Mouse (Mus musculus) MEL (cell line): Measurements from ENCODE around the gene Necab2. TPM values are rescaled to one million over a fixed set of nuclear protein-coding genes. Genes with fewer than 3 reads are reported as not detected.

Experiments used
- DNase-seq: peaks from one replicate; pipeline ENCODE4 v3.0.0; 2011; ENCODE audit warnings: low read depth, low spot score
- H3K27ac ChIP-seq: 2 replicates; pipeline ENCODE4 v1.5.1; 2012; ENCODE audit warnings: low read depth, mild to moderate bottlenecking, control low read depth, low read length, moderate library complexity; ENCODE audit not compliant: control insufficient read depth
- H3K27me3 ChIP-seq, 2 experiments: fragments of 150-350 bp in 1 of 2; sonication (generic) in 1 of 2; 2 replicates each; pipeline ENCODE4 v1.6.1; 2012; ENCODE audit warnings: low read length in 2 of 2, mild to moderate bottlenecking in 2 of 2, improper control_type of control experiment in 1 of 2, moderate library complexity in 1 of 2; ENCODE audit not compliant: insufficient read depth in 2 of 2, control insufficient read depth in 1 of 2
- H3K36me3 ChIP-seq, 2 experiments: 2 replicates each; pipeline ENCODE4 v1.6.1; 2012 to 2014; ENCODE audit warnings: low read length in 2 of 2, improper control_type of control experiment in 1 of 2, inconsistent platforms in 1 of 2, mild to moderate bottlenecking in 1 of 2; ENCODE audit not compliant: insufficient read depth in 2 of 2, control insufficient read depth in 1 of 2
- H3K4me1 ChIP-seq, 2 experiments: fragments of 150-350 bp in 1 of 2; sonication (generic) in 1 of 2; 2 replicates each; pipeline ENCODE4 v1.6.1; 2012; ENCODE audit warnings: low read length in 2 of 2, improper control_type of control experiment in 1 of 2, mild to moderate bottlenecking in 1 of 2; ENCODE audit not compliant: insufficient read depth in 2 of 2, control insufficient read depth in 1 of 2
- H3K4me3 ChIP-seq, 2 experiments: fragments of 150-350 bp in 1 of 2; sonication (generic) in 1 of 2; 2 replicates each; pipeline ENCODE4 v1.5.1; 2012; ENCODE audit warnings: low read depth in 2 of 2, low read length in 2 of 2, mild to moderate bottlenecking in 2 of 2, moderate library complexity in 2 of 2, control low read depth in 1 of 2, improper control_type of control experiment in 1 of 2; ENCODE audit not compliant: control insufficient read depth in 1 of 2, insufficient read depth in 1 of 2
- H3K79me2 ChIP-seq: 2 replicates; pipeline ENCODE4 v1.6.1; 2012; ENCODE audit warnings: mild to moderate bottlenecking, low read length, moderate library complexity; ENCODE audit not compliant: control insufficient read depth, poor library complexity, insufficient read depth
- H3K9ac ChIP-seq: 2 replicates; pipeline ENCODE4 v1.6.1; 2012; ENCODE audit warnings: low read depth, mild to moderate bottlenecking, control low read depth, low read length, moderate library complexity; ENCODE audit not compliant: control insufficient read depth, poor library complexity, severe bottlenecking
- H3K9me3 ChIP-seq: fragments of 150-350 bp; sonication (generic); replicated peaks from 2 replicates; pipeline ENCODE4 v1.6.1; 2012; ENCODE audit warnings: mild to moderate bottlenecking, low read length, improper control_type of control experiment, moderate library complexity; ENCODE audit not compliant: insufficient read depth
- BHLHE40 ChIP-seq: IDR thresholded peaks from 2 replicates; pipeline ENCODE4 v1.6.1; 2012; ENCODE audit warnings: low read depth, mild to moderate bottlenecking, inconsistent platforms, low read length, improper control_type of control experiment, borderline replicate concordance
- ETS1 ChIP-seq: IDR thresholded peaks from 2 replicates; pipeline ENCODE4 v1.6.1; 2012; ENCODE audit warnings: low read depth, mild to moderate bottlenecking, inconsistent platforms, low read length, improper control_type of control experiment, moderate library complexity
- HCFC1 ChIP-seq: IDR thresholded peaks from 2 replicates; pipeline ENCODE4 v1.6.1; 2012; ENCODE audit warnings: low read depth, mild to moderate bottlenecking, inconsistent platforms, low read length, improper control_type of control experiment, moderate library complexity
- JUND ChIP-seq: IDR thresholded peaks from 2 replicates; pipeline ENCODE4 v1.6.1; 2011; ENCODE audit warnings: low read depth, mild to moderate bottlenecking, improper control_type of control experiment, low read length
- MAFK ChIP-seq: IDR thresholded peaks from 2 replicates; pipeline ENCODE4 v1.6.1; 2011; ENCODE audit warnings: low read depth, mild to moderate bottlenecking, low read length, improper control_type of control experiment, borderline replicate concordance
- MEF2A ChIP-seq: IDR thresholded peaks from 2 replicates; pipeline ENCODE4 v1.6.1; 2014; ENCODE audit warnings: low read depth, mild to moderate bottlenecking, inconsistent platforms, low read length, improper control_type of control experiment; ENCODE audit not compliant: poor library complexity, insufficient replicate concordance, severe bottlenecking; ENCODE audit errors: extremely low read depth
- MYB ChIP-seq: IDR thresholded peaks from 2 replicates; pipeline ENCODE4 v1.6.1; 2011; ENCODE audit warnings: mild to moderate bottlenecking, low read depth, low read length, improper control_type of control experiment
- MYC ChIP-seq: IDR thresholded peaks from 2 replicates; pipeline ENCODE4 v1.6.1; 2011; ENCODE audit warnings: low read depth, mild to moderate bottlenecking, low read length, improper control_type of control experiment, moderate library complexity
- NRF1 ChIP-seq: IDR thresholded peaks from 2 replicates; pipeline ENCODE4 v1.6.1; 2014; ENCODE audit warnings: low read depth, mild to moderate bottlenecking, inconsistent platforms, low read length, improper control_type of control experiment, moderate library complexity; ENCODE audit not compliant: poor library complexity, insufficient read depth, severe bottlenecking
- POLR2AphosphoS2 ChIP-seq: IDR thresholded peaks from 2 replicates; pipeline ENCODE4 v1.6.1; 2011; ENCODE audit warnings: low read length, improper control_type of control experiment
- RCOR1 ChIP-seq: IDR thresholded peaks from 2 replicates; pipeline ENCODE4 v1.6.1; 2012; ENCODE audit warnings: low read depth, mild to moderate bottlenecking, inconsistent platforms, low read length, improper control_type of control experiment
- SMC3 ChIP-seq: IDR thresholded peaks from 2 replicates; pipeline ENCODE4 v1.6.1; 2011; ENCODE audit warnings: low read depth, low read length, improper control_type of control experiment
- TBP ChIP-seq: IDR thresholded peaks from 2 replicates; pipeline ENCODE4 v1.8.0; 2011; ENCODE audit warnings: low read depth, low read length, improper control_type of control experiment
- UBTF ChIP-seq: IDR thresholded peaks from 2 replicates; pipeline ENCODE4 v1.6.1; 2012; ENCODE audit warnings: low read depth, mild to moderate bottlenecking, inconsistent platforms, low read length, improper control_type of control experiment, moderate library complexity, borderline replicate concordance; ENCODE audit not compliant: insufficient read depth
- USF1 ChIP-seq: IDR thresholded peaks from 2 replicates; pipeline ENCODE4 v1.6.1; 2014; ENCODE audit warnings: low read depth, mild to moderate bottlenecking, inconsistent platforms, low read length, improper control_type of control experiment, moderate library complexity
- ZKSCAN1 ChIP-seq: IDR thresholded peaks from 2 replicates; pipeline ENCODE4 v1.6.1; 2012; ENCODE audit warnings: low read depth, mild to moderate bottlenecking, inconsistent platforms, low read length, improper control_type of control experiment, moderate library complexity
- ZMIZ1 ChIP-seq: IDR thresholded peaks from 2 replicates; pipeline ENCODE4 v1.6.1; 2012; ENCODE audit warnings: low read depth, mild to moderate bottlenecking, inconsistent platforms, low read length, improper control_type of control experiment, moderate library complexity
- polyA plus RNA-seq, 2 experiments: library from polyadenylated mRNA; stranded (reverse) in 1 of 2; unstranded in 1 of 2; fragments of >175 nt in 1 of 2; fragments of >200 nt in 1 of 2; gene quantifications; 2 replicates each; pipeline versions ENCODE4 v1.2.1 to v1.2.4; 2012; ENCODE audit warnings: low replicate concordance in 2 of 2, low read depth in 1 of 2; ENCODE audit not compliant: insufficient read length in 2 of 2, insufficient read depth in 1 of 2, missing spikeins in 1 of 2
- total RNA-seq: library from RNA; depleted of rRNA; stranded (reverse); fragments of 300-350 nt; gene quantifications from 2 replicates; pipeline ENCODE4 v1.2.3, GENCODE M21; 2012

Gene Necab2
- total and polyA plus RNA-seq, 3 experiments, result 0.06 TPM; not detected in 2

DNA sequence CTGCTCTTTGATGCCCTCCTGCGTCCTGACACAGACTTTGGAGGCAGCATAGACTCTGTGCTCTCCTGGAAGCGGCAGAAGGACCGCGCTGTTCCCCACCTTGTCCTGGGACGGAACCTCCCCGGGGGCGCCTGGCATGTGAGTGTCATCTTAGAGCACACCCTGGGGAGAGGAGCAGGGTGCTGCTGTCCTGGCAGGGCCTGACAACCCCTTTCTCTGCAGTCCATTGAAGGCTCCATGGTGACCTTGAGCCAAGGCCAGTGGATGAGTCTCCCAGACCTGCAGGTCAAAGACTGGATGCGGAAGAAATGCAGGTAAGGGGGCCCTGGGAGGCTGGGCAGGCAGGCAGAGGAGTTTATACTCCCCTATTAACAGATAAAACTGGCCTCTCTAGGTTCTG lies 3.5 kb upstream of the Necab2 start:
- TF ChIP-seq MYC, result no peak
- TF ChIP-seq BHLHE40, result no peak
- TF ChIP-seq USF1, result no peak
- TF ChIP-seq ETS1, result no peak
- TF ChIP-seq POLR2AphosphoS2, result no peak
- no peak for TF ChIP-seq HCFC1
- no peak for TF ChIP-seq MYB
- TF ChIP-seq UBTF, result no peak
- no peak for TF ChIP-seq MAFK
- TF ChIP-seq ZMIZ1, result no peak

DNA sequence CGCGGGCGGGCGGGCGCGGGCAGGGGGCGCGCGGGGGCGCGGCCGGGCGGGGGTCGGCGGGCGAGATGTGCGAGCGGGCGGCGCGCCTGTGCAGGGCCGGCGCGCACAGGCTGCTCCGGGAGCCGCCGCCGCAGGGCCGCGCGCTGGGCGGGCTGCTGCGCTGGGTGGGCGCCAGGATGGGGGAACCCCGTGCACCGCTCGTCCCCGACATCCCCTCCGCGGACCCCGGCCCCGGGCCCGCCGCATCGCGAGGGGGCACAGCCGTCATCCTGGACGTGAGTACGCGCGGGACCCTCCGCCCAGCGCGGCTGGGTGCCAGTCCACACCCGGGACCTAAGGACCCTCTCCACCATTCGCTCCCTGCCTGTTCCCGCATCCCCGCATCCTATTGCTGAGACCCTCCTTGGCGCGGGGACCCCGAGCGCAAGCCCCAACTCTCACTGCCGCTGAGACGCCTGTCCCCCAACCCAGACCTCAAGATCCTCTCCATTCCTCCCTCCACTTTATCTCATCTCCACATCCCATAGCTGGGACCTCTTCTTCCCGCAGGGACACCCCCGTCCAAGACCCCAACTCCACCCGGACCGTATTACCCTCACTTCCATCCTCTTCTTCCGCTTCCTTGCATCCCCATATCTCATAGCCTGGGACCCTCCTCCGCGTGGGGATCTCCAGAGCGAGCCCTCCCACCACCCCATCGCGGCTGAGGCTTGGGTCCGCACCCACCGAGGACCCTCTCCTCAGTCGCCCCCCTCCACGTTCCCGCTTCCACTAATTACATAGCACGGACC lies 666 bp downstream of the Necab2 start:
- DNase-seq, result no peak
- H3K79me2 ChIP-seq, result no peaks in the 10 kb centered on the region
- H3K27me3 ChIP-seq, result no peaks in the 10 kb centered on the region
- no peaks in the 10 kb centered on the region for H3K36me3 ChIP-seq
- H3K9me3 ChIP-seq, result no peaks in the 10 kb centered on the region
- H3K4me3 ChIP-seq, result no peak overlapping the region
- H3K27ac ChIP-seq, result no peak overlapping the region
- no peak overlapping the region for H3K9ac ChIP-seq
- H3K4me1 ChIP-seq, result no peaks in the 10 kb centered on the region
- TF ChIP-seq POLR2AphosphoS2 (no peak), TBP (no peak), ZKSCAN1 (no peak), RCOR1 (no peak), SMC3 (no peak), ETS1 (no peak), NRF1 (no peak), JUND (no peak), MEF2A (no peak)

More for the DNA sequence above, 3.5 kb upstream of the Necab2 start:
- Histone ChIP-seq H3K27me3 (no peaks in the 10 kb centered on the region), H3K27ac (no peak overlapping the region), H3K4me3 (no peak overlapping the region), H3K36me3 (no peaks in the 10 kb centered on the region), H3K9ac (no peak overlapping the region), H3K9me3 (no peaks in the 10 kb centered on the region), H3K4me1 (no peaks in the 10 kb centered on the region), H3K79me2 (no peaks in the 10 kb centered on the region)
- DNase-seq, result no peak
